Mouse (Mus musculus): ENCODE measurements at regions not wholly inside any gene's neighbourhood (a gene's known extent, or its start where the extent isn't known, plus 50 kb on each side); places are given as distances from the start of the nearest gene placed in this dataset.
A peak's percentile ranks its signal among the peaks of the same experiment; 100 is the strongest.

DNA sequence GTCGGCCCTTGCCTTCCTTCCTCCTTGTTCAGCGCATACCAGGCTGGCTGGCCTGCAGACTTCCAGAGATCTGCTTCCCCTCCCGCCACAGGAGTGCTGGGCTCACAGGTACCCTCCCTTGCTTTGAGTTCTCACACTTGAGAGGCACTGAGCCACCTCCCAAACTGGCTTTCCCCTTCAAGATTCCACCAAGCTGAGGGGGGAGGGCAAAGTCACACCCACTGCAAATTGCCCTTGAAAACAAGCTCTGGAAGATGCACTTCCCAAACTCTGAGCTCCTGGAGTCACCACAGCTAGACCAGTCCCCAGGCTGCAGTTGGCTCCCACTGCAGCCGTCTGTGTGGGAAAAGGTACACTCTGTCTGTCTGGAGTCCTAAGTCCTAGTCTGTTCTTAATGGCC is 142.1 kb upstream of the Slc22a12 start:
- H3K27ac ChIP-seq (ENCODE audit: low read depth, low read length) = no peak overlapping the region
- H3K27me3 ChIP-seq (ENCODE audit: control insufficient read depth, insufficient read depth, low read length) = no peaks in the 10 kb centered on the region
- no peak for ATAC-seq (ENCODE audit: insufficient read depth, low FRiP score, low TSS enrichment)
- H3K9ac ChIP-seq (ENCODE audit: low read length) = no peak overlapping the region
- no peaks in the 10 kb centered on the region for H3K4me1 ChIP-seq (ENCODE audit: control insufficient read depth, insufficient read depth, low read length)
- WGBS = 25% methylated on average over 4 of the region's 4 CpGs
- H3K4me2 ChIP-seq (ENCODE audit: low read depth) = no peak overlapping the region
- no peak overlapping the region for H3K4me3 ChIP-seq (ENCODE audit: low read depth, low read length)
- no peaks in the 10 kb centered on the region for H3K9me3 ChIP-seq (ENCODE audit: control insufficient read depth, low read length)
- DNase-seq (ENCODE audit: low spot score) = no peak
- no peaks in the 10 kb centered on the region for H3K36me3 ChIP-seq (ENCODE audit: control insufficient read depth, insufficient read depth, low read length)

DNA sequence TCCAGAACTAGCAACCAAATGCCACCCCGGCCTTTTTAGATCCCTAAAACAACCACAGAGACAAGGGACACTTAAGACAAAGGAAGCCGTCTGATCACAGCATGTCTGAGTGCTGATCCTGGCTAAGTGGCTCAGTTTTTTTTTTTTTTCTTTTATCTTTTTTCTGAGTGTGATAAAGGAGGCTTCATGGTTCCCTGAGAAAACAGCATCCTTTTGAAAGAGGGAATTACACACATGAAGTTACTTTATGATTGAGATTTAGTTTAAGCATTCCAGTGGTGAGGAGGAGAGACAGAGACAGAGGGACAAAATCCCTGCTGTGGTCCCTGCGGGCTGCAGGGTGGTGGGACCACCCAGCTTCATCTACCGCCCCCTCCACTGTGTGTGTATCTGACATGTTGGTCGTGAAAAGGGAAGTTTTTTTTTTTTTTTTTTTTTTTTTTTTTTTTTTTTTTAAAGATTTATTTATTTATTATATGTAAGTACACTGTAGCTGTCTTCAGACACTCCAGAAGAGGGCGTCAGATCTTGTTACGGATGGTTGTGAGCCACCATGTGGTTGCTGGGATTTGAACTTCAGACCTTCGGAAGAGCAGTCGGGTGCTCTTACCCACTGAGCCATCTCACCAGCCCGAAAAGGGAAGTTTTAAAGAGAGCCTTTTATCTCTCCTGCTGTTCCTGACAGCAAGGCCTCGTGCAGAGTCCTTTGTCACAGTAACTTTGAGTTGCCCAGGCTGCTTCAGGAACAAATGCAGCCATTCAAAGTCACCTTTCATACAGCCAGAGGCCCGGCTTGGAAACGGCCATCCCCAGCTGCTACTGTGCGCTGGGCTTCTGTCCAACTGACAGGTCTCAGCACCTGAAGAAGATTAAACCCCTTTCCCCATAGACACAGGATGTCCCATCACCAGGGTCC is 136.8 kb upstream of the Slc22a12 start:
- peak; percentile 50 for DNase-seq (ENCODE audit: low spot score)

DNA sequence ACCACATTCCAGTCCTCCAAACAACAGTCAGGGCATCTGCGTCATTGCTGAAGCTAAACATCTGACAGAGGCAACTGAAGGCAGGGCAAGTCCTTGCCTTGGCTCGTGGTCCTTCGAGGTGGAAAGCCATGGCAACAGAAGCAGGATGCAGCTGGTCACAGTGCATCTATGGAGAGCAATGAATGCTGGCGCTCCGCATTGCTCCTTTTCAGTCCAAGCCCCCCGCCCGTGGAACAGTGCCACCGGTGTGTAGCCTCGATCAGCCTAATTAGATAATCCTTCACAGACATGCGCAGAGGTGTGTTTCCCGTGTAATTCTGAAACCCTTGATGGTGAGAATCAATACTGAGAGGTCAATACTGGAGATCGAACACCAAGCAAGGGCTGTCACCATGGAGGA is 134.7 kb upstream of the Slc22a12 start:
- 90% methylated on average over 12 of the region's 12 CpGs for WGBS
- Histone ChIP-seq H3K9me3 (ENCODE audit: control insufficient read depth, low read length) (no peaks in the 10 kb centered on the region), H3K9ac (ENCODE audit: low read length) (no peak overlapping the region), H3K4me2 (ENCODE audit: low read depth) (no peak overlapping the region), H3K27ac (ENCODE audit: low read depth, low read length) (no peak overlapping the region), H3K27me3 (ENCODE audit: control insufficient read depth, insufficient read depth, low read length) (no peaks in the 10 kb centered on the region), H3K36me3 (ENCODE audit: control insufficient read depth, insufficient read depth, low read length) (no peaks in the 10 kb centered on the region), H3K4me3 (ENCODE audit: low read depth, low read length) (no peak overlapping the region), H3K4me1 (ENCODE audit: control insufficient read depth, insufficient read depth, low read length) (no peaks in the 10 kb centered on the region)
- DNase-seq (ENCODE audit: low spot score) (no peak), ATAC-seq (ENCODE audit: insufficient read depth, low FRiP score, low TSS enrichment) (no peak)

More for the DNA sequence above, 136.8 kb upstream of the Slc22a12 start:
- 24% methylated on average over 12 of the region's 14 CpGs for WGBS
- Histone ChIP-seq H3K4me2 (ENCODE audit: low read depth) (no peak overlapping the region), H3K27me3 (ENCODE audit: control insufficient read depth, insufficient read depth, low read length) (no peaks in the 10 kb centered on the region), H3K4me1 (ENCODE audit: control insufficient read depth, insufficient read depth, low read length) (no peaks in the 10 kb centered on the region), H3K9ac (ENCODE audit: low read length) (no peak overlapping the region), H3K27ac (ENCODE audit: low read depth, low read length) (no peak overlapping the region), H3K36me3 (ENCODE audit: control insufficient read depth, insufficient read depth, low read length) (no peaks in the 10 kb centered on the region), H3K9me3 (ENCODE audit: control insufficient read depth, low read length) (no peaks in the 10 kb centered on the region), H3K4me3 (ENCODE audit: low read depth, low read length) (no peak overlapping the region)
- ATAC-seq (ENCODE audit: insufficient read depth, low FRiP score, low TSS enrichment) = no peak

DNA sequence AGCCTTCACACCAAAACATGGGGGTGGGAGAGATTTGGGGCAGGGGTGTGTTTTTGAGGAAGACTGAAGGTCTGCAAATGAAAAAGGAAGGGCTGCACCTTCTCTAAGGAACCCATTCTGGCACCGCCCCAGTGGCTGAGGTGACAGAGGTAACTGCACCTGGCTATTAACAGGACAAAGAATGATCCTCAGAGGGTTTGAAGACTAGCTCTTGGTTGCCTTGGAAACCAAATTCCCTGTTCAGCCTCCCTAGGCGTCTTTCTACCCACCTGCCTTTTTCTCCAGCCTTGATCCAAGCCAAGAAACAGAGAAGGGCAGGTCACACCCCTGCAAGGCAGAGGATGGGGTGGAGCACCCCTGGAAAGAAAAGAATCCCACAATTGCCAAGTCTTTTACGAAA is 132.8 kb upstream of the Slc22a12 start:
- Histone ChIP-seq H3K9me3 (ENCODE audit: control insufficient read depth, low read length) (no peaks in the 10 kb centered on the region), H3K4me3 (ENCODE audit: low read depth, low read length) (no peak overlapping the region), H3K36me3 (ENCODE audit: control insufficient read depth, insufficient read depth, low read length) (no peaks in the 10 kb centered on the region), H3K9ac (ENCODE audit: low read length) (no peak overlapping the region), H3K4me2 (ENCODE audit: low read depth) (no peak overlapping the region), H3K4me1 (ENCODE audit: control insufficient read depth, insufficient read depth, low read length) (no peaks in the 10 kb centered on the region), H3K27me3 (ENCODE audit: control insufficient read depth, insufficient read depth, low read length) (no peaks in the 10 kb centered on the region), H3K27ac (ENCODE audit: low read depth, low read length) (no peak overlapping the region)
- DNase-seq (ENCODE audit: low spot score) (no peak), ATAC-seq (ENCODE audit: insufficient read depth, low FRiP score, low TSS enrichment) (no peak)
- WGBS = 48% methylated on average over 3 of the region's 3 CpGs

DNA sequence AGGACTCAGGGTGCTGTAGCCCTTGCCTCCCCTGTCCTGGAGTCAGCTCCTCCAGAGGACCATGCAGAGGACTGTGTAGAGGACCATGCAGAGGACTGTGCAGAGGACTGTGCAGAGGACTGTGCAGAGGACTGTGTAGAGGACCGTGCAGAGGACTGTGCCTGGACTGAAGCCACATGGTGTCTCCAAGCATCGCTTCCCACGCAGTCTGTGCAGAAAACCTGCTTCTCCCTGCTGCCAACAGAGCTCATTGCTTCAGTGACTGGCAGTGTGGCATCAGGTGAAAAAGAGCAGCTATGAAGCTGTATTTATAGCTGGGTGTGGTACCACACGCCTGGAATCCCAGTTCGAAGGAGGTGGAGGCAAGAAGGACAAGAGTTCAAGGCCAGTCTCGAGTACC is 128.9 kb upstream of the Slc22a12 start:
- no peak for DNase-seq (ENCODE audit: low spot score)
- ATAC-seq (ENCODE audit: insufficient read depth, low FRiP score, low TSS enrichment) = no peak
- 89% methylated on average over 6 of the region's 6 CpGs for WGBS

DNA sequence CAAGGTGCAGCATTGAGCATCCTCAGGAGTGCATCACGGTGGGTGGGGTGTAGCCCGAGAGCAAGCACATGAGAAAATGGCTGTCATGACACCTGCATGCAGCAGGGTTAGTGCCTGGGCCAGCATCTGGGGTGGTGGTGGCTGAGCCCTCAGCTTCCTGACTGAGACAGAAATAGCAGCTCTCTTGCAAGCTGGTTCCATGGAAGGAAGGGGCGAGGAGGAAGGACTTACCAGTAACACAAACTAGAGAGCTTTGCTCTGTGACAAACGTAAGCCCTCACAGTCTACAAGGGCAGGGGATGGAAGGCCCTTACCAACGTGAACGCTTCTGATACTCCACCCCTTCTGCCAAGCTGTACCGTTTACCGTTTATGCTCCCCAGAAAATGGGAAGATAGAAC is 127.0 kb upstream of the Slc22a12 start:
- no peak for ATAC-seq (ENCODE audit: insufficient read depth, low FRiP score, low TSS enrichment)
- 79% methylated on average over 8 of the region's 8 CpGs for WGBS
- no peak for DNase-seq (ENCODE audit: low spot score)

More for the DNA sequence above, 128.9 kb upstream of the Slc22a12 start:
- H3K27me3 ChIP-seq (ENCODE audit: control insufficient read depth, insufficient read depth, low read length) = no peaks in the 10 kb centered on the region
- no peak overlapping the region for H3K4me2 ChIP-seq (ENCODE audit: low read depth)
- H3K9ac ChIP-seq (ENCODE audit: low read length) = no peak overlapping the region
- no peaks in the 10 kb centered on the region for H3K4me1 ChIP-seq (ENCODE audit: control insufficient read depth, insufficient read depth, low read length)
- no peaks in the 10 kb centered on the region for H3K9me3 ChIP-seq (ENCODE audit: control insufficient read depth, low read length)
- H3K4me3 ChIP-seq (ENCODE audit: low read depth, low read length) = no peak overlapping the region
- no peak overlapping the region for H3K27ac ChIP-seq (ENCODE audit: low read depth, low read length)
- H3K36me3 ChIP-seq (ENCODE audit: control insufficient read depth, insufficient read depth, low read length) = no peaks in the 10 kb centered on the region

DNA sequence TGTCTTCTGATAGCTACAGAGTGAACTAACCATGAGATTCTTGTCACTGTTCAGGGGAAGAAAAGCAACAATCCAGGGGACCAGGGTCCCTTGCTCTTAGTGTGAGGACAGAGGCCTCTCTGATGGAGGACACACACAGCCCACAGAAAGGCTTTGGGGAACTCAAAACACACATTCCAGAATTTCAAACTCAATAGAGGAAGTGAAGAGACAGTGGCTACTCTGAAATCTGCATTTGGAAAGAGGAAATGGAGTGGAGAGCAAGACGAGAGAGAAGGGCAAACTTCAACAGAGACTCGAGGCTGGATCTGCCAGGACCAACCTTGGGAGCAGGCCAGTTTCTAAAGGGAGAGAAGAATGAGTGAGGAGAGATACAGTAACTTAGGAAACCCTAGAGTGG is 125.7 kb upstream of the Slc22a12 start:
- H3K9ac ChIP-seq (ENCODE audit: low read length) = no peak overlapping the region
- H3K9me3 ChIP-seq (ENCODE audit: control insufficient read depth, low read length) = no peaks in the 10 kb centered on the region
- H3K4me3 ChIP-seq (ENCODE audit: low read depth, low read length) = no peak overlapping the region
- 71% methylated on average over 2 of the region's 2 CpGs for WGBS
- DNase-seq (ENCODE audit: low spot score) = no peak
- H3K27me3 ChIP-seq (ENCODE audit: control insufficient read depth, insufficient read depth, low read length) = no peaks in the 10 kb centered on the region
- H3K4me1 ChIP-seq (ENCODE audit: control insufficient read depth, insufficient read depth, low read length) = no peaks in the 10 kb centered on the region
- no peak overlapping the region for H3K27ac ChIP-seq (ENCODE audit: low read depth, low read length)
- no peak for ATAC-seq (ENCODE audit: insufficient read depth, low FRiP score, low TSS enrichment)
- H3K36me3 ChIP-seq (ENCODE audit: control insufficient read depth, insufficient read depth, low read length) = no peaks in the 10 kb centered on the region
- H3K4me2 ChIP-seq (ENCODE audit: low read depth) = no peak overlapping the region

More for the DNA sequence above, 127.0 kb upstream of the Slc22a12 start:
- no peak overlapping the region for H3K27ac ChIP-seq (ENCODE audit: low read depth, low read length)
- H3K9me3 ChIP-seq (ENCODE audit: control insufficient read depth, low read length) = no peaks in the 10 kb centered on the region
- H3K27me3 ChIP-seq (ENCODE audit: control insufficient read depth, insufficient read depth, low read length) = no peaks in the 10 kb centered on the region
- H3K36me3 ChIP-seq (ENCODE audit: control insufficient read depth, insufficient read depth, low read length) = no peaks in the 10 kb centered on the region
- H3K4me2 ChIP-seq (ENCODE audit: low read depth) = no peak overlapping the region
- no peak overlapping the region for H3K4me3 ChIP-seq (ENCODE audit: low read depth, low read length)
- H3K4me1 ChIP-seq (ENCODE audit: control insufficient read depth, insufficient read depth, low read length) = no peaks in the 10 kb centered on the region
- no peak overlapping the region for H3K9ac ChIP-seq (ENCODE audit: low read length)

DNA sequence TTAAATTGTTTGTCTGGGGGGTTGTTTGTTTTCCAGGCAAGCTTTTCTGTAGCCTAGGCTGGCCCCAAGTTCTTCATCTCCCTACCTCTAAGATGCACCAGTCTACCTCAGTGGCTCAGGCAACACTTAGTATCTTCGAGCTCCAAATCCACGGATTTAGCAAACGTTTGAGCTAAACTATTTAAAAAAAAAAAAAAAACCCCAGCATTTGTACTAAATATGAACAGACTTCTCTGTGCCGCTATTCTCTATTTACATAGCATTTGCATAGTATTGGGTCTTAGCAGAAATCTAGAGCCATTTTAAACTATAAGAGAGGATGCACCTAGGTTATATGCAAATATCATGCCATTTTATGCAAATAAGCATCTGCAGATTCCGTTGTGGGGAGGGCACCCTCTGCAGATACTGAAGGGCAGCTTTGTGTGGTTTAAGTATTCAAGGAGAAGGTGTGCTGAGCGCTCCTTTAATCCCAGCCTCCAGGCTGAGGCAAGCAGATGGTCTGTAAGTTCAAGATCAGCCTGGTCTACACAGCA is 123.4 kb upstream of the Slc22a12 start:
- H3K9me3 ChIP-seq (ENCODE audit: control insufficient read depth, low read length) = no peaks in the 10 kb centered on the region
- ATAC-seq (ENCODE audit: insufficient read depth, low FRiP score, low TSS enrichment) (no peak), DNase-seq (ENCODE audit: low spot score) (no peak)
- no peaks in the 10 kb centered on the region for H3K36me3 ChIP-seq (ENCODE audit: control insufficient read depth, insufficient read depth, low read length)
- H3K9ac ChIP-seq (ENCODE audit: low read length) = no peak overlapping the region
- H3K4me2 ChIP-seq (ENCODE audit: low read depth) = no peak overlapping the region
- 73% methylated on average over 6 of the region's 6 CpGs for WGBS
- H3K4me1 ChIP-seq (ENCODE audit: control insufficient read depth, insufficient read depth, low read length) = no peaks in the 10 kb centered on the region
- no peak overlapping the region for H3K4me3 ChIP-seq (ENCODE audit: low read depth, low read length)
- H3K27ac ChIP-seq (ENCODE audit: low read depth, low read length) = no peak overlapping the region
- no peaks in the 10 kb centered on the region for H3K27me3 ChIP-seq (ENCODE audit: control insufficient read depth, insufficient read depth, low read length)

All from neural tube, embryonic 11.5 days (tissue).